Mouse (Mus musculus): Measurements from ENCODE around the gene Psmg3.

- TF ChIP-seq USF1 (IDR thresholded peaks at IDR 0.05; ENCODE audit: low read depth) (no peak), MYOG (IDR thresholded peaks at IDR 0.05; ENCODE audit: control insufficient read depth in 1 of 3, insufficient read depth in 1 of 3, insufficient read length in 2 of 3, low read depth in 2 of 3) (peak in 2 of 3 experiments; percentile 84 to 90), POLR2A (IDR thresholded peaks at IDR 0.05; ENCODE audit: insufficient read length, low read depth) (no peak), MYOD1 (IDR thresholded peaks at IDR 0.05; ENCODE audit: control insufficient read depth in 1 of 3, insufficient read length in 2 of 3, low read depth in 2 of 3) (peak in 2 of 3 experiments; percentile 85 to 97), POLR2AphosphoS2 (IDR thresholded peaks at IDR 0.05; ENCODE audit: insufficient read length, low read depth) (no peak), MAX (IDR thresholded peaks at IDR 0.05; ENCODE audit: low read depth) (no peak), CEBPB (IDR thresholded peaks at IDR 0.05; ENCODE audit: insufficient read depth, poor library complexity, severe bottlenecking) (no peak)
Measured at GRCm38 (mm10) chr5:139776966-139777365, 49.7 kb downstream of the Psmg3 start.
